Mouse (Mus musculus): Measurements from ENCODE around the gene AY761185. TPM values are rescaled to one million over a fixed set of nuclear protein-coding genes. Genes with fewer than 3 reads are reported as not detected.
"Not testable (repeated sequence)": the region's sequence is repeated elsewhere in the genome, so short reads cannot be mapped to it uniquely, and the experiment has no call there.

Gene AY761185
- not detected for total RNA-seq (2021)
- long read RNA-seq, experiment 1 = 0 reads
- long read RNA-seq, experiment 2 = 0 reads

- no peak for TF ChIP-seq CTCF (conservative IDR thresholded peaks at IDR 0.05)
- Histone ChIP-seq H3K27ac (no peak within 1 kb of the TSS), H3K4me3 (no peak within 1 kb of the TSS)
- DNase-seq (ENCODE audit: low spot score in 2 of 2) = no peak
These were observed at the start of gene AY761185 for GRCm38 (mm10) chr8:20944610-20945009. AY761185 (minus strand) TSS chr8:20944710.

GRCm38 (mm10) chr8:20994042-20994441 lies 49.5 kb upstream of the AY761185 start:
- H3K4me3 ChIP-seq; DNase-seq (ENCODE audit: low spot score in 2 of 2): not testable (repeated sequence)

GRCm38 (mm10) chr8:20979846-20980245 lies 35.3 kb upstream of the AY761185 start:
- H3K4me3 ChIP-seq = no peak overlapping the region
- no peak for DNase-seq (ENCODE audit: low spot score in 2 of 2)
- H3K27ac ChIP-seq = no peak overlapping the region
- TF ChIP-seq CTCF (conservative IDR thresholded peaks at IDR 0.05) = no peak

More at GRCm38 (mm10) chr8:20994042-20994441, 49.5 kb upstream of the AY761185 start:
- not testable (repeated sequence) for H3K27ac ChIP-seq

GRCm38 (mm10) chr8:20964531-20964930 lies 20.0 kb upstream of the AY761185 start:
- H3K4me3 ChIP-seq = no peak overlapping the region
- DNase-seq (ENCODE audit: low spot score in 2 of 2) = no peak
- TF ChIP-seq CTCF (conservative IDR thresholded peaks at IDR 0.05) = no peak
- H3K27ac ChIP-seq = no peak overlapping the region

- no peak within 1 kb of the TSS for H3K4me3 ChIP-seq
- TF ChIP-seq CTCF (conservative IDR thresholded peaks at IDR 0.05) = no peak
- no peak for DNase-seq (ENCODE audit: low spot score in 2 of 2)
- H3K27ac ChIP-seq = no peak within 1 kb of the TSS
These were observed 22.5 kb downstream of the AY761185 start, which contains the start of gene Gm6040 for GRCm38 (mm10) chr8:20921971-20922370. Gm6040 (minus strand) TSS chr8:20922071.

GRCm38 (mm10) chr8:20912288-20912687 lies 32.2 kb downstream of the AY761185 start:
- TF ChIP-seq CTCF (conservative IDR thresholded peaks at IDR 0.05) = no peak
- Histone ChIP-seq H3K4me3 (no peak overlapping the region), H3K27ac (no peak overlapping the region)
- no peak for DNase-seq (ENCODE audit: low spot score in 2 of 2)

- no peak for DNase-seq (ENCODE audit: low spot score in 2 of 2)
- no peak overlapping the region for H3K4me3 ChIP-seq
- H3K27ac ChIP-seq = no peak overlapping the region
- no peak for TF ChIP-seq CTCF (conservative IDR thresholded peaks at IDR 0.05)
These were observed 36.3 kb downstream of the AY761185 start for GRCm38 (mm10) chr8:20908256-20908655.

- Histone ChIP-seq H3K27ac (no peak overlapping the region), H3K4me3 (no peak overlapping the region)
- TF ChIP-seq CTCF (conservative IDR thresholded peaks at IDR 0.05) = no peak
- no peak for DNase-seq (ENCODE audit: low spot score in 2 of 2)
These were observed 37.4 kb downstream of the AY761185 start for GRCm38 (mm10) chr8:20907119-20907518.

GRCm38 (mm10) chr8:20902527-20902926 lies 42.0 kb downstream of the AY761185 start, which contains the start of gene Gm15056:
Gm15056 (minus strand) TSS chr8:20902627.
- Histone ChIP-seq H3K27ac (no peak within 1 kb of the TSS), H3K4me3 (no peak within 1 kb of the TSS)
- no peak for DNase-seq (ENCODE audit: low spot score in 2 of 2)
- TF ChIP-seq CTCF (conservative IDR thresholded peaks at IDR 0.05) = no peak

Other genes starting within 250 kb of the AY761185 start
- gene Defb33, start 52.0 kb downstream of the AY761185 start, total RNA-seq (2021) = not detected
- not detected for gene Gm15056, start 42.1 kb downstream of the AY761185 start, total RNA-seq (2021)
- not detected for gene Gm6040, start 22.6 kb downstream of the AY761185 start, total RNA-seq (2021)
- gene Defa21, start 80.8 kb upstream of the AY761185 start, total RNA-seq (2021) = not detected
- not detected for gene Defa23, start 110.3 kb upstream of the AY761185 start, total RNA-seq (2021)
- not detected for gene Defa35, start 120.3 kb upstream of the AY761185 start, total RNA-seq (2021)
- gene Defa25, start 139.7 kb upstream of the AY761185 start, total RNA-seq (2021) = not detected
- gene Gm14851, start 151.3 kb upstream of the AY761185 start, total RNA-seq (2021) = not detected
- not detected for gene Defa30, start 189.9 kb upstream of the AY761185 start, total RNA-seq (2021)
- not detected for gene Defa22, start 217.6 kb upstream of the AY761185 start, total RNA-seq (2021)
- not detected for gene Defa31, start 246.9 kb upstream of the AY761185 start, total RNA-seq (2021)